Mouse (Mus musculus) liver, adult 2 months (tissue): ENCODE measurements at regions not wholly inside any gene's neighbourhood (a gene's known extent, or its start where the extent isn't known, plus 50 kb on each side); places are given as distances from the start of the nearest gene placed in this dataset.

Source experiments
- DNase-seq: peaks from one replicate; pipeline ENCODE4 v3.0.0-alpha.2; 2011; ENCODE audit warnings: low read depth, low spot score; ENCODE audit errors: extremely low read depth
- H3K27ac ChIP-seq: fragments of 200-500 bp; replicated peaks from 2 replicates; pipeline ENCODE4 v1.5.1; 2012; ENCODE audit warnings: low read depth, mild to moderate bottlenecking, control low read depth, inconsistent platforms, low read length; ENCODE audit not compliant: insufficient read depth
- H3K27me3 ChIP-seq: fragments of 200-500 bp; 2 replicates; pipeline ENCODE4 v1.6.1; 2012; ENCODE audit warnings: mild to moderate bottlenecking, moderate library complexity, low read length, inconsistent platforms; ENCODE audit not compliant: control insufficient read depth, insufficient read depth
- H3K36me3 ChIP-seq: fragments of 200-500 bp; 2 replicates; pipeline ENCODE4 v1.6.1; 2012; ENCODE audit warnings: low read length, inconsistent platforms; ENCODE audit not compliant: control insufficient read depth, insufficient read depth
- H3K4me1 ChIP-seq: fragments of 200-500 bp; 2 replicates; pipeline ENCODE4 v1.6.1; 2011; ENCODE audit warnings: low read length; ENCODE audit not compliant: control insufficient read depth, insufficient read depth
- H3K4me3 ChIP-seq: fragments of 200-500 bp; 2 replicates; pipeline ENCODE4 v1.5.1; 2011; ENCODE audit warnings: low read depth, mild to moderate bottlenecking, control low read depth, low read length, moderate library complexity; ENCODE audit not compliant: insufficient read depth
- H3K79me2 ChIP-seq: fragments of 200-500 bp; 2 replicates; pipeline ENCODE4 v1.6.1; 2012; ENCODE audit warnings: inconsistent platforms, mild to moderate bottlenecking, low read length, moderate library complexity; ENCODE audit not compliant: control insufficient read depth, insufficient read depth
- H3K9ac ChIP-seq: fragments of 200-500 bp; 2 replicates; pipeline ENCODE4 v1.6.1; 2012; ENCODE audit warnings: low read depth, mild to moderate bottlenecking, control low read depth, inconsistent platforms, low read length
- CTCF ChIP-seq: fragments of 200-500 bp; IDR thresholded peaks from 2 replicates; pipeline ENCODE4 v1.5.1; 2011; ENCODE audit warnings: low read depth, low read length, control low read depth
- POLR2A ChIP-seq: fragments of 200-500 bp; IDR thresholded peaks from 2 replicates; pipeline ENCODE4 v1.6.1; 2011; ENCODE audit warnings: low read length, control low read depth; ENCODE audit not compliant: insufficient read depth; ENCODE audit errors: extremely low read depth
- WGBS: fragments of 180-500 bp; shearing (Covaris S2); methylation state at CpG from one replicate; pipeline ENCODE4 v1.1.7; 2018; 5-methylcytosine and 5-hydroxymethylcytosine counted together

GRCm38 (mm10) chr6:127298105-127298504, 146.1 kb upstream of the Ccnd2 start:
- 84% methylated on average over 7 of the region's 7 CpGs for WGBS
- no peak overlapping the region for H3K27ac ChIP-seq
- DNase-seq: no peak

GRCm38 (mm10) chr6:127311192-127312054, 135.2 kb upstream of the Parp11 start:
- Histone ChIP-seq H3K36me3 (no peaks in the 10 kb centered on the region), H3K27me3 (no peaks in the 10 kb centered on the region), H3K4me1 (no peaks in the 10 kb centered on the region), H3K27ac (no peak overlapping the region), H3K79me2 (no peaks in the 10 kb centered on the region), H3K9ac (no peak overlapping the region), H3K4me3 (no peak overlapping the region)
- no peak for DNase-seq
- WGBS: 82% methylated on average over 9 of the region's 9 CpGs
- TF ChIP-seq CTCF (no peak), POLR2A (no peak)

More at GRCm38 (mm10) chr6:127298105-127298504, 146.1 kb upstream of the Ccnd2 start:
- no peaks in the 10 kb centered on the region for H3K4me1 ChIP-seq
- no peaks in the 10 kb centered on the region for H3K27me3 ChIP-seq
- H3K4me3 ChIP-seq: no peak overlapping the region
- H3K79me2 ChIP-seq: no peaks in the 10 kb centered on the region
- no peaks in the 10 kb centered on the region for H3K36me3 ChIP-seq
- TF ChIP-seq POLR2A: no peak
- TF ChIP-seq CTCF: no peak
- no peak overlapping the region for H3K9ac ChIP-seq

- Histone ChIP-seq H3K9ac (no peak overlapping the region), H3K79me2 (no peaks in the 10 kb centered on the region), H3K27me3 (no peaks in the 10 kb centered on the region), H3K4me3 (no peak overlapping the region), H3K36me3 (no peaks in the 10 kb centered on the region), H3K4me1 (no peaks in the 10 kb centered on the region), H3K27ac (no peak overlapping the region)
- 55% methylated on average over 1 of the region's 1 CpGs for WGBS
- no peak for TF ChIP-seq CTCF
- TF ChIP-seq POLR2A: no peak
- no peak for DNase-seq
Observed at GRCm38 (mm10) chr6:127317309-127317708, 129.3 kb upstream of the Parp11 start.

GRCm38 (mm10) chr6:127318746-127319582, 127.7 kb upstream of the Parp11 start:
- WGBS: 88% methylated on average over 8 of the region's 8 CpGs

GRCm38 (mm10) chr6:127320600-127320999, 126.0 kb upstream of the Parp11 start:
- no peaks in the 10 kb centered on the region for H3K27me3 ChIP-seq
- no peaks in the 10 kb centered on the region for H3K36me3 ChIP-seq
- TF ChIP-seq POLR2A (no peak), CTCF (no peak)
- no peak overlapping the region for H3K27ac ChIP-seq
- H3K9ac ChIP-seq: no peak overlapping the region
- H3K4me1 ChIP-seq: no peaks in the 10 kb centered on the region
- DNase-seq: no peak
- WGBS: 84% methylated on average over 4 of the region's 4 CpGs
- no peak overlapping the region for H3K4me3 ChIP-seq
- H3K79me2 ChIP-seq: no peaks in the 10 kb centered on the region

More at GRCm38 (mm10) chr6:127318746-127319582, 127.7 kb upstream of the Parp11 start:
- Histone ChIP-seq H3K4me1 (no peaks in the 10 kb centered on the region), H3K9ac (no peak overlapping the region), H3K27ac (no peak overlapping the region), H3K36me3 (no peaks in the 10 kb centered on the region), H3K27me3 (no peaks in the 10 kb centered on the region), H3K4me3 (no peak overlapping the region), H3K79me2 (no peaks in the 10 kb centered on the region)
- DNase-seq: no peak
- TF ChIP-seq CTCF: no peak
- TF ChIP-seq POLR2A: no peak
